Mouse (Mus musculus): Measurements from ENCODE around the gene Eif2s3x. TPM values are rescaled to one million over a fixed set of nuclear protein-coding genes. Genes with fewer than 3 reads are reported as not detected.
"Not testable (repeated sequence)": the region's sequence is repeated elsewhere in the genome, so short reads cannot be mapped to it uniquely, and the experiment has no call there.

The Eif2s3x gene
- polyA plus RNA-seq, 1 experiment from 2014 or later = 81.9 TPM

DNA sequence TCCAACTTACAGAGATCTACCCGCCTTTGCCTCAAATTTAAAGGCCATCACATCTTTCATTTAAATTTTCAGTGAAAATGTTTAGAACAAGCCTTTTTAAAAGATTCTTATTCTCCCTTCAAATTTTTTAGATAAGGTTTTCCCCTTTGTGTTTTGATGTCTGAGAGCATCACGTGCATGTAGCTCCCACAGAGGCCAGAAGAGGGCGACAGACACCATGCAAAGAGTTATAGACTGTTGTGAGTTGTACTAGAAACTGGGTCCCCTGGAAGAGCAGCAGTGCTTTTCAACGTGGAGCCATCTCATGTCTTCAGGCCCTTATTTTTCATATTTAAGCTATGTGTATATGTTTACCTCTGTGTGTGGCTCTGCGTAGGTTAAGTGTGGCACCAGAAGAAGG lies 14.9 kb downstream of the Eif2s3x start:
- H3K4me3 ChIP-seq (ENCODE audit: low read length) = no peak overlapping the region
- H3K9me3 ChIP-seq (ENCODE audit: control insufficient read depth, low read length) = no peaks in the 10 kb centered on the region
- no peak overlapping the region for H3K27ac ChIP-seq (ENCODE audit: low read depth, low read length)
- no peak overlapping the region for H3K4me2 ChIP-seq (ENCODE audit: low read length)
- H3K27me3 ChIP-seq (replicated peaks; ENCODE audit: control insufficient read depth, insufficient read depth, low read length) = no peaks in the 10 kb centered on the region
- H3K36me3 ChIP-seq (ENCODE audit: control insufficient read depth, insufficient read depth, low read length) = peaks cover 24% of the 10 kb centered on the region
- no peak for ATAC-seq
- WGBS = 82% methylated on average over 5 of the region's 5 CpGs
- H3K4me1 ChIP-seq (ENCODE audit: control insufficient read depth, insufficient read depth, low read depth, low read length) = no peaks in the 10 kb centered on the region
- no peak overlapping the region for H3K9ac ChIP-seq (ENCODE audit: low read depth, low read length)

DNA sequence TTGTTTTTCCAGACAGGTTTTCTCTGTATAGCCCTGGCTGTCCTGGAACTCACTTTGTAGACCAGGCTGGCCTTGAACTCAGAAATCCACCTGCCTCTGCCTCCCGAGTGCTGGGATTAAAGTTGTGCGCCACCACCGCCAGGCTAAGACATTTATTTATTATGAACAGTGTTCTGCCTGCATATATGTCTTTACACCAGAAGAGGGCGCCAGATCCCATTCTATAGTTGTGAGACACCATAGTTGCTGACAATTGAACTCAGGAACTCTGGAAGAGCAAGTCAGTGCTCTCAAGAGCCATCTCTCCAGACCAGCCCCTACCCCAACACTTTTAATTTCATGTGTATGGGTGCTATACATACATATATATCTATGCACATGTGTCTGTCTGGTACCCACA lies 18.8 kb downstream of the Eif2s3x start:
- H3K4me2 ChIP-seq (ENCODE audit: low read length); H3K27ac ChIP-seq (ENCODE audit: low read depth, low read length); H3K9ac ChIP-seq (ENCODE audit: low read depth, low read length); H3K4me3 ChIP-seq (ENCODE audit: low read length); H3K4me1 ChIP-seq (ENCODE audit: control insufficient read depth, insufficient read depth, low read depth, low read length); ATAC-seq; H3K9me3 ChIP-seq (ENCODE audit: control insufficient read depth, low read length); H3K27me3 ChIP-seq (replicated peaks; ENCODE audit: control insufficient read depth, insufficient read depth, low read length): not testable (repeated sequence)
- 63% methylated on average over 4 of the region's 4 CpGs for WGBS
- H3K36me3 ChIP-seq (ENCODE audit: control insufficient read depth, insufficient read depth, low read length) = peaks cover 18% of the 10 kb centered on the region

DNA sequence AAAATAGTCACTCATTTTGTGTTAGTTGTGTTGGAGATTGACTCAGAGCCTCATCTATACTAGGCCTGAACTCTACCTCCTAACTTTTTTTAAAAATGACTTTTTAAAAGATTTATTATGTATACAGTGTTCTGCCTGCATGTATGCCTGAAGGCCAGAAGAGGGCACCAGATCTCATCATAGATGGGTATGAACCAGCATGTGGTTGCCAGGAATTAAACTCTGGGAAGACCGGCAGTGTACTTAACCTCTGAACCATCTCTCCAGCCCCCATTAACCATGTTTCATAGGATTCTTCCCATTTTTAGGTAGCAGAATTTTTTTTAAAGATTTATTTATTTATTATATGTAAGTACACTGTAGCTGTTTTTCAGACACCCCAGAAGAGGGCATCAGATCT lies 27.5 kb downstream of the Eif2s3x start:
- ATAC-seq = no peak
- Histone ChIP-seq H3K4me1 (ENCODE audit: control insufficient read depth, insufficient read depth, low read depth, low read length) (no peaks in the 10 kb centered on the region), H3K4me2 (ENCODE audit: low read length) (no peak overlapping the region), H3K9me3 (ENCODE audit: control insufficient read depth, low read length) (no peaks in the 10 kb centered on the region), H3K4me3 (ENCODE audit: low read length) (no peak overlapping the region), H3K27ac (ENCODE audit: low read depth, low read length) (no peak overlapping the region), H3K9ac (ENCODE audit: low read depth, low read length) (no peak overlapping the region), H3K27me3 (replicated peaks; ENCODE audit: control insufficient read depth, insufficient read depth, low read length) (peaks cover 5% of the 10 kb centered on the region), H3K36me3 (ENCODE audit: control insufficient read depth, insufficient read depth, low read length) (no peaks in the 10 kb centered on the region)
- 42% methylated on average over 1 of the region's 1 CpGs for WGBS

DNA sequence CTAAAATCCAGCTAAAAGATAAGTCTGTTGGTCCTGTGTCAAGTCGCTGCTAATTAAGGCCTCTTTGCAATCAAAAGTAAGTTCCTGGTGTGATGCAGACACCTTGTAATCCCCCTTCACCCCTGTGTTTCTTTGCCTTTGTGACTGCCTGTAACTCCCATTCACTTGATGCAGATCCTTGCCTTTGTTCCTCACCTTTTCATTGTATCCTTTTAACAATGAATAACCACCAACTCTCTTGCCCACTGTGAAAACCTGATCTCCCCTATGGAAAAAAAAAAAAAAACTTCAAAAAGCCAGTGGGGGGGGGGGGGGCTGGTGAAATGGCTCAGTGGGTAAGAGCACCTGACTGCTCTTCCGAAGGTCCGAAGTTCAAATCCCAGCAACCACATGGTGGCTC lies 28.8 kb downstream of the Eif2s3x start:
- 0% methylated on average over 1 of the region's 3 CpGs for WGBS
- no peak overlapping the region for H3K9ac ChIP-seq (ENCODE audit: low read depth, low read length)
- no peak for ATAC-seq
- no peak overlapping the region for H3K27ac ChIP-seq (ENCODE audit: low read depth, low read length)
- no peak overlapping the region for H3K4me2 ChIP-seq (ENCODE audit: low read length)
- no peaks in the 10 kb centered on the region for H3K4me1 ChIP-seq (ENCODE audit: control insufficient read depth, insufficient read depth, low read depth, low read length)
- H3K4me3 ChIP-seq (ENCODE audit: low read length) = no peak overlapping the region
- no peaks in the 10 kb centered on the region for H3K9me3 ChIP-seq (ENCODE audit: control insufficient read depth, low read length)
- H3K27me3 ChIP-seq (replicated peaks; ENCODE audit: control insufficient read depth, insufficient read depth, low read length) = peaks cover 5% of the 10 kb centered on the region
- H3K36me3 ChIP-seq (ENCODE audit: control insufficient read depth, insufficient read depth, low read length) = no peaks in the 10 kb centered on the region

DNA sequence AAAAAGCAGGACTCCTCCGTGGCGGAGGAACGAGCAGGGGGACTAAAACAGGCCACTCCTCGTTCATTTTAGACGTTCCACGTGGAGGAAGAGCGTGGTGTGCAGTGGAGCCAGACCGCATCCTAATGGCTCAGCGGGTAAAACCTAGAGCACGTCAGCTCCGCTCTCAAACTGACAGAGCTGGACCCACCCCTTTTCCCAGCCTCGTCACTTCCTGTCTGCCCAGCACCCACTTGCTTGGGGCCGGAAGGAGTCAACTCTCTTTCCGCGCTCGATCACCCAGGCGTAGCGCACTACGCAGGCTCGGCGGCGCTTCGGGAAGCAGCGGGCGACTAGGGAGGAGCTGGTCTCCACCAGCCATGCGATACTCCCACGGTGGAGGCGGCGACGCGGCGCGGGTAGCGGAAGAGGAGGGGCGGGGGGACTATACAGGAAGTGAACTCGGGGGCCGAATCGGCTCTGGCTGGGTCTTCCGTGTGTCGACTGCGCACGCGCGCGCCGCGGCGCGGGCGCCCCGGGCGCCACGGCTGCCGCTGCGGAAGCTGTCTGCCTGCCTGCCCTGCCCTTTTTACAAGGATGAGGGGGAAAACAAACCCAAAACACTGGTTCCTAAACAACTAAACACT lies 34.8 kb downstream of the Eif2s3x start:
- Histone ChIP-seq H3K4me2 (ENCODE audit: low read length) (peak overlapping the region; percentile 58), H3K36me3 (ENCODE audit: control insufficient read depth, insufficient read depth, low read length) (no peaks in the 10 kb centered on the region), H3K4me3 (ENCODE audit: low read length) (peak overlapping the region; percentile 52), H3K9me3 (ENCODE audit: control insufficient read depth, low read length) (no peaks in the 10 kb centered on the region), H3K4me1 (ENCODE audit: control insufficient read depth, insufficient read depth, low read depth, low read length) (peaks cover 2% of the 10 kb centered on the region; the same call in 1 of the 2 replicates), H3K27me3 (replicated peaks; ENCODE audit: control insufficient read depth, insufficient read depth, low read length) (peaks cover 16% of the 10 kb centered on the region), H3K9ac (ENCODE audit: low read depth, low read length) (peak overlapping the region; percentile 62), H3K27ac (ENCODE audit: low read depth, low read length) (peak overlapping the region; percentile 96)
- WGBS = 0% methylated on average over 51 of the region's 55 CpGs
- peak; percentile 100 for ATAC-seq

DNA sequence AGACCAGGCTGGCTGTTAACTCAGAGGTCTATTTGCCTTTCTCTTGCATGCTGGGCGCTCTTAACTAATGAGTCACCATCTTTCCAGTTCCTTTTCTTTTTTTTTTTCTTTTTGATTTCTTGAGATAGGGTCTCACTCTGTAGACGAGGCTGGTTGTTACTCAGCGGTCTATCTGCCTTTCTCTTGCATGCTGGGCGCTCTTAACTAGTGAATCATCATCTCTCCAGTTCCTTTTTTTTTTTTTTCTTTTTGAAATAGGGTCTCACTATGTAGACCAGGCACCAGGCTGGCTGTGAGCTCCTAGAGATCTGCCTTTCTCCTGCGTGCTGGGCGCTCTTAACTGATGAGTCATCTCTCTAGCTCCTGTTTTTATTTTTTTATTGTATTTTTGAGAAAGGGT lies 43.3 kb downstream of the Eif2s3x start:
- WGBS = 86% methylated on average over 6 of the region's 6 CpGs
- Histone ChIP-seq H3K27ac (ENCODE audit: low read depth, low read length) (no peak overlapping the region), H3K4me2 (ENCODE audit: low read length) (no peak overlapping the region), H3K27me3 (replicated peaks; ENCODE audit: control insufficient read depth, insufficient read depth, low read length) (peaks cover 24% of the 10 kb centered on the region), H3K36me3 (ENCODE audit: control insufficient read depth, insufficient read depth, low read length) (no peaks in the 10 kb centered on the region), H3K9ac (ENCODE audit: low read depth, low read length) (no peak overlapping the region), H3K4me1 (ENCODE audit: control insufficient read depth, insufficient read depth, low read depth, low read length) (no peaks in the 10 kb centered on the region), H3K4me3 (ENCODE audit: low read length) (no peak overlapping the region), H3K9me3 (ENCODE audit: control insufficient read depth, low read length) (no peaks in the 10 kb centered on the region)
- ATAC-seq = no peak

DNA sequence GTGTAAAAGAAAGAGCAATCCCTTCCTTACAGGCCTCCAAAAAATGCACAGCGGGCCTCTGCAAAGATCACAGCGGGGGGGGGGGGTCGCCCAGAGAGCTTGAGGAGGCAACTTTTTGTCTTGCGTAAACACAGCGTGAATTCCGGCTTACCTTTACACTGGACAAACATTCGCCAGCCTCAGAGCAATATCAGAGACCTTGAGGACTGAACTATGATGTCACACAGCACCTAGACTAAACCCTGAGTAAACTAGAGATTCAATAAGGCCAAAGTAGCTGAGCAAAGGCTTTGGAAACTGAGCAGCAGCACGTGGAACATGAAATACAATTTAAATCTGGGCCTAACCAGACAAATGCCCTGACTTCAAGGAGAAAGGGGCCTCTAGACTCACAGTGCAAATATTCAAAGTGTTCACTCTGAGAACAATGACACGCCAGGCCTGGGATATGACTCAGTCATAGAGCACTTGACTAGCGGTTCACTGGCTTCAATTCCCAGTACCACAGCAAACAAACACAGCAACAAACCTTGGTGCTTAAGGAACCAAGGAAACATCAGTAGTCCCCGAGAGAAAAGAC lies 60.3 kb downstream of the Eif2s3x start:
- no peak overlapping the region for H3K4me3 ChIP-seq (ENCODE audit: low read length)
- no peaks in the 10 kb centered on the region for H3K36me3 ChIP-seq (ENCODE audit: control insufficient read depth, insufficient read depth, low read length)
- no peak overlapping the region for H3K4me2 ChIP-seq (ENCODE audit: low read length)
- no peaks in the 10 kb centered on the region for H3K4me1 ChIP-seq (ENCODE audit: control insufficient read depth, insufficient read depth, low read depth, low read length)
- ATAC-seq = no peak
- WGBS = 33% methylated on average over 11 of the region's 11 CpGs
- H3K9ac ChIP-seq (ENCODE audit: low read depth, low read length) = no peak overlapping the region
- no peak overlapping the region for H3K27ac ChIP-seq (ENCODE audit: low read depth, low read length)
- H3K27me3 ChIP-seq (replicated peaks; ENCODE audit: control insufficient read depth, insufficient read depth, low read length) = peaks cover 21% of the 10 kb centered on the region
- H3K9me3 ChIP-seq (ENCODE audit: control insufficient read depth, low read length) = no peaks in the 10 kb centered on the region

DNA sequence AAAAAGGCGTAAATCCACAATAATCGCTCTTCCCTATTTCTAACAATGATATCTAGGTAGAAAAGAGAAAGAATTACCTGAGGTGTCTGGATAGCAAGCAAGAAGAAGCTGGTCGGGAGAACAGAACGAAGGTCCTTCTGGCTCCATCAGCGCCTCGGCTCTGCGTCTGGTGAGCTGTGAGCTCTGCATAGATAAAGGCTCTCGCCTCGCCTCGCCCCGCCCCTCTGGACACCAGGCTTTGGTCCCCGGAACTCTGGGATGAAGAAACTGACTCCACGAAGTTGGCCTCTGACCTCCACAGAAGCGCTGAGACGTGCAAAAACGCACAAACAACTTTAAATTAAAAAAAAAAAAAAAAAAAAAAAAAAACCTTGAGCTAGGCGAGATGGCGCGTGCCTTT lies 62.2 kb downstream of the Eif2s3x start:
- Histone ChIP-seq H3K4me1 (ENCODE audit: control insufficient read depth, insufficient read depth, low read depth, low read length) (no peaks in the 10 kb centered on the region), H3K36me3 (ENCODE audit: control insufficient read depth, insufficient read depth, low read length) (no peaks in the 10 kb centered on the region), H3K9ac (ENCODE audit: low read depth, low read length) (no peak overlapping the region), H3K27me3 (replicated peaks; ENCODE audit: control insufficient read depth, insufficient read depth, low read length) (peaks cover 23% of the 10 kb centered on the region), H3K27ac (ENCODE audit: low read depth, low read length) (no peak overlapping the region), H3K4me2 (ENCODE audit: low read length) (no peak overlapping the region), H3K9me3 (ENCODE audit: control insufficient read depth, low read length) (no peaks in the 10 kb centered on the region), H3K4me3 (ENCODE audit: low read length) (no peak overlapping the region)
- no peak for ATAC-seq
- WGBS = 82% methylated on average over 19 of the region's 19 CpGs

DNA sequence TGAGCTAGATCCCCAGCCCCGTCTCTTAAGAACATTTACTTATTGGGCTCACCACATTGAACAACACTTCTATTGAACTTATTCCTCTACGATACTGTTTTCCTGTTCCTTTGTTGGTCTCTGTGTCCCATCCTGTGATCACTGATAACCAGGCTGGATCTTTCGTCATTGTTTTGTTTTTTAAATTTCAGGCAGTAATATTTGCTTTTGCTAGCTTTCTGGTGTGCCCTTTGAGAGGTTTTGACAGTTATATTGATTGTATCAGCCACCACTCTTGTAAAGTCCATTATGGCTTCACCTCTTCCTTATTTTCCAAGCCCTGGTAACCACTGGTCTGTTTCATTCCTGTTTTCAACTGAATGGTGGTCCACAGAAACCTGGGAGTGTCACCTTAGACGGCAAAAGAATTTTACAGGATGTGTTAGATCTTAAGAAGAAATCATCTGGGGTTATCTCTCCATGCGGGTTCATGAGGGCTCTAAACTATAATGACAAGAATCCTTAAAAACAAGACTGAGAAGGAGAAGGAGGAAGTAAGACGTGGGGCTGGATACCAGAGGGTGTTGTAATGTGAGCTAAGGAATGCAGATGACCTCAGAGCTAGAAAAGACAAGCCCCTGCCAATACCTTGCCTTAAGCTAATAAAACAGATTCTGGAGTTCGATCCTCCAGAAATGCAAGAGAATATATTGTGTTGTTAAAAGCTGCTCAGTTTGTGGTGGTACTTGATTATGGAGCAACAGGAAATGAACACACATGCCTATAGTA lies 70.5 kb downstream of the Eif2s3x start:
- Histone ChIP-seq H3K27me3 (replicated peaks; ENCODE audit: control insufficient read depth, insufficient read depth, low read length) (peaks cover 20% of the 10 kb centered on the region), H3K4me1 (ENCODE audit: control insufficient read depth, insufficient read depth, low read depth, low read length) (no peaks in the 10 kb centered on the region), H3K9me3 (ENCODE audit: control insufficient read depth, low read length) (no peaks in the 10 kb centered on the region), H3K9ac (ENCODE audit: low read depth, low read length) (no peak overlapping the region), H3K36me3 (ENCODE audit: control insufficient read depth, insufficient read depth, low read length) (no peaks in the 10 kb centered on the region), H3K4me2 (ENCODE audit: low read length) (no peak overlapping the region), H3K27ac (ENCODE audit: low read depth, low read length) (no peak overlapping the region), H3K4me3 (ENCODE audit: low read length) (no peak overlapping the region)
- no peak for ATAC-seq
- WGBS = 79% methylated on average over 7 of the region's 7 CpGs

Measured in hindbrain, embryonic 16.5 days (tissue).